Mouse (Mus musculus): ENCODE results near the gene Rtl1.

Gene Rtl1

DNA sequence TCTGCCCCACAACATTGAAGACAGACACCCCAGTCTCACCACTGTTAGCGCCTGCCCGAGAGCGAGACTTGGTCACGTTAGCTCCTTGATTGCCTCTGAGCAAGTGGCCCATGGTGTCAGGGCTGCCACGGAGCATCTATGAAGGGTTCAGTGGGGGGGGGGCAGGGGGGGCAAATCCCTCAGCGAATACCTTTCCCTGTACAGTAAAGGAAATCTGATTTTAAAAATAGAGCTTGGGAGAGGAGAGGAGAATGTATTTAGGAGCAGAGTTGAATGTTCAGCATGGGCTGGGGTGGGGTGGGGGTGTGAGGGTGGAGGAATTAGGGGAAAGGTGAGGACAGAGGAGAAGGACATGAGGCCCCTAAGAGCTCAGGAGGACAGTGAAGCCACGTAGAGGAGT is at the start of gene Rtl1:
Gene Rtl1, minus strand, starts transcription at position 101 of the 400 bp plus-strand sequence.
- DNase-seq: no peak

DNA sequence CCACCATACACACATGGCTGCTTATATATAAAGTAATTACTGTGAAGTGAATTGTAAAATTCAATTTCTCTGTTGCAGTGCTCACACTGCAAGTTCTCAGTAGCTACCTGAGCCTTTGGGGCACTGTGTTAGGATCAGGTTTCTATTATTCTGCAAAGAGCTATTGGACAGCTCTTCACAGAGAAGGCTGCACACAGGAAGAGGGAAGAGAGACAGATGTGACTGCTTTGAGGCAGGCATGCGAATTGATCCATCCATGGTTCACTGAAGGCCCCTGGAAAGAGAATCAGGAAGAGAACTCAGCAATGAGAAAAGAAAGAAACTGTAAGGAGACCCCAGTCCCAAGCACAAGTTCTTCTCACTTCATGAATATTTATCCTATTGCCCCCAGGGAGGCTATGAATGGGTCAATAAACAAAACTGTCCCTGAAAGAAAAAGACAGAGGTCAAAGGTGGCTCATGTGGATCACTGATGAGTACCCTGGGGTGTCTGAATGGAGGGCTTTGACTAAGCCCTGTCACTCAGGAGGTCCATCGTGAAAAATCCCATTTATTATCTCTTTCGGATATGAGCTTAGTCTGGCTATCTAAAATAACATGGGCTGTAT is 40.5 kb upstream of the Rtl1 start:
- no peak for DNase-seq

DNA sequence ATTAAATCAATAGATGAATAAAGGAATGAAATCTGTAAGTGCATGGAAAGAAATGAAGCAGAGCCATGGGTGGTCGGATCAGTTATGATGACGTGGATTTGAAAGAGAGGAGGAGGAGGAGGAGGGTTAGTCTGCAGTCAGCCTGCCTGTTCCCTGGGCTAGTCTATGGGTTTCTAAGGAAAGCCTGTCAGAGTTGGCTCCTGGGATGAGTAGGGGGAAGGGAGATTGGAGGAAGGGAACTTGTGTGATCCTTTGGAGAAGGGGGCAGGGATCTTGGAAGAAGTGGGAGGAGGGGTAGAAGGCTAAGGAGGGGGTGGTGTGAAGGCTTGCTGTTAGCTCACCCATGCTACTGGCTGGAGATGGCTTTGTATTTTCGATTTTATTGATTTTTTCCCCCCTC is 31.9 kb upstream of the Rtl1 start:
- no peak for DNase-seq

DNA sequence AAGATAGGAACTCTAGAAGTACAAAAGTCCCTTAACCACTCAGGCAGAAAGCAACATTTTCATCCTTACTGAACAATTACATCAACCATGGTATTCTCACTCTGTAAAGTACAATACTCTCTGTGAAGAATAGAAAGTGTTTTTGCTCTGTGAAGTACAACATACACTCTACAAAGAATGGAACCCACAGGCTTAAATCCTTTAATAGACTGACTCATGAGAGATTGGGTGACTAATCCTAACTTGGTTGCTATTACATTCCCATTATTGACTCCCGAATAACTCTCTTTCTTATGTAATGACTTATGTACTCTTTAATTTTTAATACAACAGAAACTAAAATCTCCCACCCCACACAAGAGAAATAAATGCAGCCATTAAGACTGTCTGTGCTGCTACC is 28.8 kb upstream of the Rtl1 start:
- no peak for DNase-seq

DNA sequence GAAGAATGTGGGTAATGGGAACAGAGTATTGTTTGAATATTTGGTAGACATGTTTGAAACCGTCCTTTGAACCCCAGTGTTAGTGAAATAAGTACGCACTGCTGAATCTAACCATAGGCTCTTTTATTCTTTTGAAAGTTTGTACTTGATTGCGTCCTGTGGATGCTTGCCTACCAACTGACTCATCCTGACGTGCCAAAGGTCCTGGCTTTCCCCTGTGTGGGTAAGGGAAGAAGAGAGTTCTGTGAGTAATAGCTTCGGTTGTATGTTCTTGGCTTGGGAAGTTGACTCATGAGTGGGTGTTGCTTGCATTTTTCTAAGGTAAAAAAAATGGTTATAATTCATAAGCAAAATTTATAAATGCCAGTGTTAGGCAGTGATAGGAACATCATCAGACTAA is 26.8 kb upstream of the Rtl1 start:
- DNase-seq: no peak

DNA sequence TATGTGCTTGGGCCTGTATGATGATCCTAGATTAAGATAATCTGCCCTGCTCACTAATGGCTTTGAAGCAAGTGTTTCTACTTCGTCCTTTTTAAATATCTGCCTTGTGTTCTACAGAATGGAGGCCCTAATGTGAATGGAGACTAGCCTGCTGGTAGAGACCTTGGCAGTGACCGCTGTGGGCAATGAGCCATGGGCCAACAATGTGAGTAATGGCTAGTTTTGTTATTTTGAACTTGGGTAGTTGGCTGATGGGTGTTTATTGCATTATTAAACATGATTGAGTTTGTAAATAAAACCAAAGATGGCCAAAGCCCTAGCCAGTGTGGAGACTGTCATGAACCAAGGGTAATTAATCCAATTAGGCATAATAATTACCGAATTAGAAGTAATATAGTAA is 20.1 kb upstream of the Rtl1 start:
- DNase-seq: no peak

DNA sequence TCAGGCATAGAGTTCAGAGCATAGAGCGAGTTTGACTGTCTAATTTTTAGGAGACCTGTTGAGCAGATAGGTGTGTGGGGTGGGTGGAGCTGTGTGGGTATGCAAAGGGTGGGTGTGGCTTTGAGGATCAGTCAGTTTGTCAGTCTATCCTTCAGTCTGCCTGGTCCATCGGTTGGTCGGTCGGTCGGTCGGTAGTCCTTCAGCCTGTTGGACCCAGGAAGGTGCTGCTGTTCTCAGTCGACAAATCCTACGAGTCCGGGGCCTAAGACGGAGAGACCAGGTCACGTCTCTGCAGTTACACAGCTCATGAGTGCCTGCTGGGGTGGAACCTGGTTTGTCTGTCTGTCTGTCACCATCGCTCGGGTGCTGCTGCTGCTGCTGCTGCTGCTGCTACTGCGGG is 17.9 kb upstream of the Rtl1 start:
- DNase-seq: no peak

DNA sequence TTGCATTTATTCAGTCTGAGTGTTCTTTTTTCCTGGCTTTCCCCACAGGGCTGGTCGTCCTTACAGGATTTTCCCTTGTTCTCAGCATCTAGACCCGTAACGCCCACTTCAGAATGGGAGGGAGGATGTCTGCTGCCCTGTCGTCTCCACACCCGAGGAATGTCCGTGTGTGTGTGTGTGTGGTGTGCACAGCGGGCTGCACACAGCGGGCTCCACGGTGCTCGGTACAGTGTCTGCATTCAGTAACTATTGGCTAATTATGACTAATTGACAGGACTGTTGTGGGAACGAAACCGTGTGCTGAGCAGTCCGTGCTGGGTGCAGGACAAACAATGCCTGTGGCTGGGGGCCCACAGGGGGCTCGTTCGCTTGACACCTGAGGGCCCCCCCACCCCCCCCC is 17.0 kb upstream of the Rtl1 start:
- peak; percentile 84 for DNase-seq

DNA sequence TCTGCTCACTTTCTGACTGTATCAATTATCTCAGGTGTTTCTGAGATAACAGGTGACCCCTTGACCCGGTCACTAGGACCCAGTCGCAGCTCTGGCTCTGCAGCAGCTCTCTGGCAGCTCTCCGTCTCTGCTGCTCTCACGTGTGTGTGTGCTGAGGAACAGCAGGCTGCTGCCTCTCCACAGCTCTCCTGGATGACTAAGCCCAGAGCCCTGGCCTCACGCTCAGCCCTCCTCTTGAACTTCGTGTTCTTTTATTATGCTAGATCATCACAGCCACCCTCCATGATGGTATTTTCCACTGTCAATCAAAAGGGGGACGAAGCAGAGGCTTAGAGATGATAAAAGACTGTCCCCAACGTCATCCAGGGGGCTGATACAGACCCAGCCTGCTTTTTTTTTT is 15.2 kb upstream of the Rtl1 start:
- DNase-seq: no peak

DNA sequence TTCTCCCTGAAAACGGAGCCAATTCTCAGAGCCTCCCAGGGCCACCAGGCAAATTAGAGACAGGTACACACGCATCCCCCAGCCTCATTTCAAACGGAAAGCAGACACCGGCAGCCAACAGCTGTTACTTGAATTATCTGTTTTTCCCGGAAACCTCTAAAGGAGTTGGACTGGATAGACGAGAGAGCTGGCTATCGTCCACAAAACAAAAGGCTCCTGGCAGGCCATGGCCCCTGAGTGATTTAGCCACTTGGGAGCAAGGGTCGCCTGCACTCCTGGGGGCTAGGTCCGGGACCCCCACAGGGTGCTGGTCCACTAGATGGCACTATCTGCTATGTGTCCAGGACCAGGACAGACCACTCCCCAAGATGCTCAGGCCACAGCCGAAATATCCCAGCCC is 14.3 kb upstream of the Rtl1 start:
- no peak for DNase-seq

DNA sequence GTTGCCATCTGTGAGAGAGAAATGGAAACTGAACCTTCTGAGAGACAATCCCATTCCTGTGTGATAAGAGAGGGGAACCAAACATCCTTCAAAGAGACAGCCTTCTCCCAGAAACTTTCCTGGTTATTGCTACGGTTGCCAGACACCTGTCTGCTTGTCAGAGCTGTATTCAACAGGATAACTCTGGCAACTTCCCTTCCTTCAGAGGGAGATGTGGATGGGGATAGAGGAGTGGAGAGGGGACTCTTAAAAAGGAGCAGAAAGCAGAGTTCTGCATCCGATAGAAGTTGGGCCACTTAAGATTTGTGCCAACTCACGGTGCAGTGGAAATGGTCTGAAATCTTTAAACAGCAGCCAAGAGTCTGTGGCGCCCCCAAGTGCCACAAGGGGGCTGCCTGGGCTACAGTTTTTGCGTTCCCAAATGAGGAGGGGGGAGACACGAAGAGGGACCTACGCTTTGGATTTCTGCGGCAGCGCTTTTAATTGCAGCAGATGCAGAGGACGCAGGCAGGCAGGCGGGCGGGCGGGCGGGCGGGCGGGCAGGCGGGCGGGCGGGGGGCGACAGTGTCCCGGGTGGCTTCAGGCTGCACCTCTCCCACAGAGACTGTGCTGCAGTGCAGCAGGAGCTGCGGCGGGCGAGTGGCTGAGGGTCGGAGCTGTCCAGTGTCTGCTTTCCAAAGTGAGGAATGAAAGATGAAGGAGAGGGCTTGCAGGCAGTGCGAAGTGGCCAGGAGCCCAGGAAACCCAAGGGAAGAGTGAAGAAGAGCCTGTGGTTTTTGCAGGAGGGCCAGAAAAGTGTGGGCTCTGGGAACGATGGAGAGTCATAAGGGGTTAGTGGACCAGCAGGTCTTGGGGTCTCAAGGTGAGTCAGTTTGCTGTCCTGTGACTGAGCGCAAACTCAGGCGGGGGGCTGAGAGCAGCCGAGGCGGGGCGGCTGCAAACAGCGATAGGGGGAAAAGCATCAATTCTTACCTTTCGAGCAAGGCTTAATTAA is 12.6 kb upstream of the Rtl1 start:
- peak; percentile 58 for DNase-seq

DNA sequence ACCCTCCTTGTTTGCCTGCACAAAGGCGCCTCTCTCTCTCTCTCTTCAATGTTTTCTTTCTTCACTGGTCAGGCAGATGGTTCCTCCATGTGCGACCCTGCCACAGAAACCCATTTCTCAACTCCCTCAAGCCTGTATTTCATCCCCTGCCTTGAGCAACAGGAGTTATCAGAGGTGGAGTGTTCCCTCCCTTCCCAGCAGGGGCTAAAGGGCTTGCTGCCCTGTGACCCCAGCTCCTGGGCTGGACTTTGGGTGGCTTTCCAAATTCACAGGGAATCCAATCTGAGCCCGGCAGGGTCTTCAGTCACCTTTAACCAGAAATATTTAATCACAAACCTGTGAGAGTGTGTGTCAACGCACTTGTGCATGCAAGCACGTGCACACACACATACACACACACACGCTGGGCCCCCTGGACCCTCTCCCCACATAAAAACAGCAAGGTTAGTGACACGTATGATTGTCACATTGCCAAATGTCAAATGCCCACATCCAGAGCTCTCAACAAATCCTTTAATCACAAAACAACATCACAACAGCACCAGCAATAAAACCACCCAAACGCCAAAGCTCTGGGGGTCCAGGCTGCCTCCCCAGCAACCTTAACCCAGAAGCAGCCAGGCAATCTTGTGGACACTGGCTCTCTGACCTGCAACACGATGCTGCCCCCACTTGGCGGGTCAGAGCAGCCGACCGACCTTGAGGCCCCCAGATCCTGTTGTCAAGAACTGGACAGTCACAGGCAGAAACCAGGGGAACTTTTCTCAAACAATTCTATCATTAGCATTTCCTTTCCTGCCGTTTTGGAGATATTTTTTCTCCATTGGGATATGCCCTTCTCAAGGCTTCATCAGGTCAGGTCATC is 8.7 kb upstream of the Rtl1 start:
- peak; percentile 35 for DNase-seq

DNA sequence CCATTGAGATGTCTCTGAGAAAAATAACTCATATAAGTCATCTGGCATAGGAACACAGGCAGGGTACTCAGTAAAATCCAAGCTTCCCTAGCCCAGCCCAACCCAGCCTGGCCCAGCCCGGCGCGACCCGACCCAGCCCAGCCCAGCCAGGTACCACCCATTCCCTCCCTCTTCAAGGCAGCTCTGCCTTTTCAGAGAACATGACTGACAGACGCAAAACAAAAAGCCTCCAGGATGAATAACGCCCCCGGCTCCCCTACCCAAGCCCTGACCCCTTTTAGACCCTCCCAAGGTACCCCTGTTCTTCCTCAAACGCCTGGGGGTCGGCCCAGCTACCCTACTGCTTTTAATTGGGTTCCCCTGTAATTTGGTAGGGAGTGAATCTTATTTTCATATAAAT is 7.8 kb upstream of the Rtl1 start:
- no peak for DNase-seq

DNA sequence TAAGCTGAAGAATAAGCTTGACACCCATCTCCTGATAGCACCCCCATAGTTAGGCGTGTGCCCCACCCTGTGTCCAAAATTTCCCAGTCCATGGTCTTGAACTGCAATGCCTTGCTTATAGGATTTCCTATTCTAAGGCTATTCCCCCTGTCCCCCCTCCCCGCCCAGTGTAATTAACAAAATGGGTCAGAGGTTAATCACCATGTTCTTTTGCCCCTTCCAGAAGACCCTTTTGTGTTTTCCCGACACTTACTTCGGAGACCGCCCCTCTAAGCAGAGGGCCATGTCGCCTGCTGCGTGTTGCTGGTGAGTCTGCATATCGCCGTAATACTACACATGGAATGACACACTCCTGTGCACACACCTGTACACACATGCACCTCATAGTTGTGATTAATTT is 7.1 kb upstream of the Rtl1 start:
- DNase-seq: peak; percentile 36

DNA sequence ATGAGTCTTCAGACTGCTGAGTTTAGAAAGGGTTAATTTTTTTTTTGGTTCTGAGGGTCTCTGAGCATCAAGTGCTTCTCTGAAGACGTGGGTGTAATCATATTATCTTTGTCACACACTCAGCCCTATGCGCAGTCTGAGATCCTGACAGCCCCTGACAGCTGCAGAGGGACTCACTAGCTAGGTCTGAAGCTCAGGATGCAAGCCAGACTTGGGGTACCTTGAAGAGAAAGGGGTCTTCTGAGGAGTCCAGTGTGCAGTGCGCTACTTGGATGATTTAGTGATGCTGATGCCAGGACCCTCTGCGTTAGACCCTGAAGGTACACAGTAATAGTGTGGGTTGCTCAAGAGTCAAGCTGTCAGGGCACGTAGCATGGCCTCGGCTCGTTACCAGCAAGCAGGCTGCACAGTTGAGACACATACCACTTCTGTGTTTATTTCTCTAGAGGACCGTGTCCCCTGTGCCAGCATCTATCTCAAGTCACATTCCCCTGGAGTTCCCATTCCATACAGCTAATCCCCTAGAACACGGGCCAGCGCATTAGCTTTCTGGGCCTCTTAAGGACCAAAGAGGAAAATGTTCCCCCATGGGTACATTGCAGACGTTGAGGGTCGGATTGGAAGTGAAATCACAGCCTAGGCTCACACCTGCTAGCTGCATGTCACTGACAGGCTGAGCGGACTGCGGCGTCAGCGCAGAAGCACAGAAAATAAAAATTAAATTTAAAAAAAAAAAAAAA is 5.0 kb upstream of the Rtl1 start:
- DNase-seq: no peak

DNA sequence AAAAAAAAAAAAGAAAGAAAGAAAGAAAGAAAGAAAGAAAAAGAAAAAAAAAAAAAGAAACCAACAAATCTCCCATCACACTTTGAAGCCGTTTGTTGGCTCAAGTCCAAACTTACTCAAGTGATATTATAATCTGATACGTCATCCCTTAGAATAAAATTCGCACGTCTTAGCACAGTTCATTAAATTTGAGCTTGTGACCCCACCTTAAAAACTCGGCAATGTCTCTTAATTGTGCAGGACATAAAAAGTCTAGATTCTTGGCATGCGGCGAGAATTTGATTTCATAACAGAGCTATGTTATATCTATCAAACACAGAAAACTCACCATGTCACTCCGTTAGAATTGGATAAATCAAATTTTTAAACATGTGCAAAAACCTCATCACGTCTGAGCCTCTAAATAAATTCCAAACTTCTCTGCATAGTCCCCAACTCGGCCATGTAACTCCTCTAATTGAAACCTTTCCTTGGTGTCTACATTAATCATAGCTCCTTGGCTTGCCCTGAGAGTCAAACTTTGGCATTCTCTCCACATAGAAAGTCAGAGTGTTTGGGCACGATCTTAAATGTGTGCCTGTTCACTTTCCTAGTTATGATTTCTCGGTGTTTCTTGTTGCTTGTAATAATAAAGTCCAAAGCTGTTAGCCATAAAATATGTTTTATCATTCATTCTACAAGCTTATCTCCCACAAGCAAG is 1.4 kb downstream of the Rtl1 start:
- DNase-seq: no peak

DNA sequence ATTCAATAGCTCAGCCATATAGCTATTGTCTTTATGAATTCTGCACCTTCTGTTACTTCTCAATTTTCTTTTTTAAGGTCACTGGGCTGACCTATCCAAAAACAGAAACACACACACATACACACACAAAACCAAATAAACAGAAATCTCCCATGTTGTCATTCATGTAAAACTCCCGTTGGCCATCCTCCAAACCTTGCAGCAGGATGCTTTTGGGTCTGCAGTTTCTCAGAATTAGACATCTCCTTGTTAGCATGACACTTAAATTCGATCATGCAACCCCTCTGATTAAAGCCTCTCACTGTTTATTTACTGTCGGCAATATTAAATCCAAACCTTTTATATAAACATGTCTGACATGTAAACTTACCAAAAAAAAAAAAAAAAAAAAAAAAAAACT is 3.4 kb downstream of the Rtl1 start:
- no peak for DNase-seq

DNA sequence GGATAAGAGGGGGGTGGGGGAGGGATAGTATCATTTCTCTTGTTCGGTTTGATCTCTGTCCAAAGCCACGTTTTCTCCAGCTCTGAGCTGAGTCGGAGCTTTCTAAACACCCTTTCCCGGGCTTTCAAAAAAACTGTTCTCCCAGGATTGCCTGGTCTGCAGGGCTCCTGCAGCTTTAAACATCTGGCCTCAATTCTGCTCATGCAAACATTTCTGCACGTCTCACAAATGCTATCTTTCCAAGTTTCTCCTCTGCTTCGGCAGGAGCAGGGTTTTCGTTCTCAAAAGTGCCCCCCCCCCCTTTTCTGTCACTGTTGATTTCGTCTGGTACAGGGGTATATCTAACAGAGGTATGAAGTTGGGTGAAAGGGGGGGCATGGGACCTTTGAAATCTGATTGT is 3.9 kb downstream of the Rtl1 start:
- no peak for DNase-seq

DNA sequence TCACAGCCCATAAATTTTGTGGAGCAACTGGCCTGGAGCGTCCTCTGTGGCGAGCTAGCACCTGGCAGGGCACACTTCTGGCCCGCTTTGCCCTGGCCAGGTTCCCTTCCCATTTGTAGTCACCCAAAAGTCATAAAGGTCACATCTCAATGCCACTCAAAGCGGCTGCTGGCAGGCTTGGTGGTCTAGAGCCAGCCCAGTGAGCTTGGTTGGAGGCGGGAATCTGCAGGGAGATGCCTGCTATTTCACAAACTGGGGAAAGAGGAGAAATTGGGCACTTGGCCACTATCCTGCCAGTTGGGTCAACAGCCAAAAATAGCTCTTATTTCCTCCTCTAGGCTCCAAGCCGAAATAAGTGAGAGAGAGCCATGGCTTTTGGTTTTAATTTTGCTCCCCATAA is 4.4 kb downstream of the Rtl1 start:
- no peak for DNase-seq

DNA sequence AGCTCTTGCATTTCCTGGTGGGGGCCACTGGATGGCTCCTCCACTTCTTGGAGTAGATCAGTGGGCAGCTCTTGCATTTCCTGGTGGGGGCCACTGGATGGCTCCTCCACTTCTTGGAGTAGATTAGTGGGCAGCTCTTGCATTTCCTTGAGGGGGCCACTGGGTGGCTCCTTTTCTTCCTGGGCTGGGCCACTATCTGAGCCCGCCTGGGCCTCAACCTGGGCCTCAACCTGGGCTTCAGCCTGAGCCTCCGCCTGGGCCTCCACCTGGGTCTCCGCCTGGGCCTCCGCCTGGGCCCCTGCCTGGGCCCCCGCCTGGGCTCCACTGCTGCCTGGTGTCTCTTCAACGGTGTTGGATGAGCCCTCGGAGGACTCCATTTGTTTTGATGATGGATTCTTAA is 5.2 kb downstream of the Rtl1 start:
- DNase-seq: no peak

DNA sequence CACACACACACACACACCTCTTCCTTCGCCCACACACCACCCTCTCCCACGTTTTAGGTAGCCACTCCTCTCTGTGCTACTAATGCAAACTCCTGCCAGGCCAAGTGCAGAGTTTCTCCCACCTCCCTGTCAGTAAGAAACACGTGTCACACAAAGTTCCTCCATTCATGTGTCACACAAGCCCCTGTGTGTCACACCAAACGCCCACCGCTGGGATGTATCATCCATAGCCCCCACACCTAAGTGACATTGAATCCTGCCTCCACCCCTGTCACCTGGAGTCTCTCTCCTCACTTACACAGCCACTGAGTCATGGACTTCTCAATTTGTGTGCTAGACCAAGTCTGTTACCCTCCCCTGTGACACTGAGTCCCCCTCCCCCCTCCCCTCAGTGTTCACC is 17.9 kb downstream of the Rtl1 start:
- no peak for DNase-seq

DNA sequence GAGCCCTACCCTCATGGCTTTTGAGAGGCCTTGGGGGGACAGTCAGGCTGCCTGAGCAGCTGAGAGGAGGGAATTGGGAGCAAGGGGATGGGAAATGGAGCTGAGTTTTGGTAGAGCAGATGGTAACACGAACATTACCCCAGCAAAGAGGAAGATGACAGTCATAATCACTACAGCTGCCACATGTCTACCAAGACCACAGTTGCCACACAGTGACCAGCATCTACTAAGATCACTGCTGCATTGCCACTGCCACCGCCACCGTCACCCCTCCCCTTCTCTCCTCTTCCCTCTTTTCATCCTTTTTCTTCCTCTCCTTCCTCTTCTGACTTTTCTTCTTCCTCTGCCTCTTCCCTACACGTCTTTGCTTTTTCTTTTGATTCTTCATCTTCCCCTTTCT is 27.9 kb downstream of the Rtl1 start:
- DNase-seq: no peak

Data from retina, postnatal 1 day (tissue).